Mouse (Mus musculus) midbrain, embryonic 16.5 days (tissue): ENCODE measurements around the gene Brd2. TPM values are rescaled to one million over a fixed set of nuclear protein-coding genes. Genes with fewer than 3 reads are reported as not detected.

Source experiments
- ATAC-seq: fragments of 200-750 bp; cut with Nextera tagmentation; 2 replicates; pipeline ENCODE4 v1.8.0; 2017; ENCODE audit warnings: moderate TSS enrichment
- H3K27ac ChIP-seq: fragments of 300-500 bp; sonication (generic); 2 replicates; pipeline ENCODE4 v1.5.1; 2014; ENCODE audit warnings: mild to moderate bottlenecking, low read length, mixed read lengths
- H3K27me3 ChIP-seq: fragments of 300-500 bp; sonication (generic); 2 replicates; pipeline ENCODE4 v1.6.1; 2014; ENCODE audit warnings: low read depth, low read length, mixed read lengths; ENCODE audit not compliant: control insufficient read depth, insufficient read depth
- H3K36me3 ChIP-seq: fragments of 300-500 bp; sonication (generic); 2 replicates; pipeline ENCODE4 v1.6.1; 2014; ENCODE audit warnings: mild to moderate bottlenecking, low read length, moderate library complexity, mixed read lengths; ENCODE audit not compliant: control insufficient read depth, insufficient read depth
- H3K4me1 ChIP-seq: fragments of 300-500 bp; sonication (generic); 2 replicates; pipeline ENCODE4 v1.6.1; 2014; ENCODE audit warnings: mild to moderate bottlenecking, low read length, mixed read lengths; ENCODE audit not compliant: control insufficient read depth, insufficient read depth
- H3K4me2 ChIP-seq: fragments of 300-500 bp; sonication (generic); 2 replicates; pipeline ENCODE4 v1.6.1; 2014; ENCODE audit warnings: mild to moderate bottlenecking, low read length, mixed read lengths
- H3K4me3 ChIP-seq: fragments of 300-500 bp; sonication (generic); 2 replicates; pipeline ENCODE4 v1.5.1; 2014; ENCODE audit warnings: low read depth, mild to moderate bottlenecking, low read length, moderate library complexity, mixed read lengths
- H3K9ac ChIP-seq: fragments of 300-500 bp; sonication (generic); 2 replicates; pipeline ENCODE4 v1.6.1; 2014; ENCODE audit warnings: low read depth, low read length, mixed read lengths
- H3K9me3 ChIP-seq: fragments of 300-500 bp; sonication (generic); replicated peaks from 2 replicates; pipeline ENCODE4 v1.6.1; 2014; ENCODE audit warnings: mild to moderate bottlenecking, low read length, mixed read lengths; ENCODE audit not compliant: control insufficient read depth, poor library complexity, severe bottlenecking
- WGBS: fragments of 180-500 bp; shearing (Covaris S2); extraction: QIAGEN DNeasy Blood & Tissue Kit; methylation state at CpG from one replicate; pipeline ENCODE4 v1.1.7; 2014; 5-methylcytosine and 5-hydroxymethylcytosine counted together
- polyA plus RNA-seq: library from polyadenylated mRNA; unstranded; fragments of >200 nt; fragmentation: Nextera tagmentation; extraction: Ambion mirVana; gene quantifications from 2 replicates; pipeline ENCODE4 v1.2.1, GENCODE M21; 2015

Gene Brd2
- polyA plus RNA-seq, 1 experiment from 2014 or later: 117 TPM

DNA sequence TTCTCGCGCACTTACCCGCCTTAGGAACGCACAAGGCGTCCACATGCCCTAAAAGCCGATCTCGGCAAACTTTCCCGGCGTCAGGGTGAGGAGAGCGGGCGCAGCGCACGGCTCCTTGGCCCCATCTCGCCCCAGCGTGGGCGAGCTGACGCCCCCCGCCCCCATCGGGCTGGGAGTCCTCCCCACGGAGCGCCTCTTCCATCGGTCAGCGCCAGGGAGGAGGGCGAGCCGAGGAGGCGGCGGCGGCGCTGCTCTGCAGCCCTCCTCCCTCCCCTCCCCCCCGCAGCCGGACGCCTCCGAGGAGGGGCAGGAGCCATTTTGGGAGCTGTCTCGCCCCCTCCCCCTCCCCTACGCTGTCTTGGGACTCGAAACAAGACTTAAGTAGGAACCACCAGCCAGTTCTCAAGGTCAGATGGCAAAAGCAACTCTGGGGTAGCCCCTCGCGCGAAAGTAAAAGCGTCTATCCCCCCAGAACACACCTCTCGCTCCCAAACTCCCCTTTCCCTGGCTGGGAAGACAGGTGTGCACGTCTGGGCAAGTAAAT, 2.2 kb downstream of the Brd2 start:
- H3K4me3 ChIP-seq: peak overlapping the region; percentile 88
- H3K4me2 ChIP-seq: peak overlapping the region; percentile 84
- peaks cover 10% of the 10 kb centered on the region for H3K36me3 ChIP-seq
- peak overlapping the region; percentile 99 for H3K9ac ChIP-seq
- peak overlapping the region; percentile 100 for H3K27ac ChIP-seq
- H3K9me3 ChIP-seq: no peaks in the 10 kb centered on the region
- no peaks in the 10 kb centered on the region for H3K27me3 ChIP-seq
- 0 out of 2 replicates have a peak, but pooled peaks have one; percentile 1 for ATAC-seq
- H3K4me1 ChIP-seq: peaks cover 33% of the 10 kb centered on the region
- under 1% methylated on average over 37 of the region's 42 CpGs for WGBS

DNA sequence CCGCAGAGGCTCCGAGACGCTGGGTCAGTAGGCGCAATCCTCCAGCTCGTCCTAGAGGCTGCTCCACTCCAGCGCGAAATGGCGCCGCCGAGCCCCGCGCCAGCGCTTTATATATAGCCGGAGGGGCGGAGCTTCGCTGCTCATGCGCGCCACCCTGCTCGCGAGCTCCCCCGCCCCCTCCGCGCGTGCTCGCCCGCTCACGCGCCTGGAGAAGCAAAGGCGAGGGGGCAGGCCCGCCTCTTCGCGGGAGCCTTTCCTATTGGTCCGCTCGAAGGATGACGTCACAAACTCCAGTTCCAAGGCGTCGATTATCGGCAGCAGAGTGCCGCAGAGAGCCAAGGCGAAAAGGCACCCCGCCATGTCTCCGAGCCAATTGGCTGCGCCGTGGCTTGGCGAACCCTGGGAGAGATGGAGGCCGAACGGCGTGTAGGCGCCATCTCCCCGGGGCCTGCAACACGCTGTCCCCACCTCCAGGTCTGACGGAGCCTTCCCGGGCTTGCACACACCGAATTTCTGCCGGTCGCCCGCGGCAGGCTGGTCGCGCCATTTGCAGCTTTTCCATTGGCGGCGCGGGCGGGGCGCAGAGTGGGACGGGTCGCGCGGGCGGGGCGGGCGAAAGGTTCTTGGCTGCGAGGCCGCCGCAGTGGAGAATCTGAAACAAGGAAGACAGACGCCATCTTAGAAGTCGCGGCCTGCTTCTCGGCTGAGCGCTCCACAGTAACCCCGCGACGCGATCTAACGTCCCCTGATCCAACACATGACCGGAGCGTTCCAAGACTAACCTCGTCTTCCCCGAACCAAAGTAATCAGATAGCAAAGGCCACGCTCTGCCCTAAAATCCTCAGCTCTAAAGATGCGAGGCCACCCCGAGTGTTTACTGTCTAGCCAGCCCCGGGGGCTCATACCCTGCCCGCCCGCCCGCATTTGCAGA, 2.9 kb downstream of the Brd2 start, which contains the start of gene H2-DMa:
H2-DMa (plus strand) TSS at position 293 of the 931 bp plus-strand sequence.
- 0% methylated on average over 96 of the region's 96 CpGs for whole genome bisulfite sequencing
- Histone ChIP-seq H3K36me3 (peaks cover 17% of the 10 kb centered on the region), H3K27me3 (no peaks in the 10 kb centered on the region), H3K9me3 (no peaks in the 10 kb centered on the region), H3K4me1 (peaks cover 32% of the 10 kb centered on the region), H3K9ac (peak within 1 kb of the TSS; percentile 99), H3K27ac (peak within 1 kb of the TSS; percentile 100), H3K4me2 (peak within 1 kb of the TSS; percentile 84), H3K4me3 (peak within 1 kb of the TSS; percentile 88)
- ATAC-seq: peak; percentile 75

GRCm38 (mm10) chr17:34118873-34119248, 3.6 kb downstream of the Brd2 start:
- Histone ChIP-seq H3K27me3 (no peaks in the 10 kb centered on the region), H3K4me1 (peaks cover 26% of the 10 kb centered on the region), H3K9ac (peak overlapping the region; percentile 85), H3K4me2 (peak overlapping the region; percentile 84), H3K27ac (peak overlapping the region; percentile 100), H3K9me3 (no peaks in the 10 kb centered on the region), H3K4me3 (peak overlapping the region; percentile 88), H3K36me3 (peaks cover 23% of the 10 kb centered on the region)
- 0% methylated on average over 38 of the region's 38 CpGs for WGBS
- ATAC-seq: no peak; the same call in 1 of the 2 replicates

- H3K9ac ChIP-seq: peak overlapping the region; percentile 85
- peak overlapping the region; percentile 100 for H3K27ac ChIP-seq
- no peaks in the 10 kb centered on the region for H3K27me3 ChIP-seq
- H3K4me1 ChIP-seq: peaks cover 20% of the 10 kb centered on the region
- H3K36me3 ChIP-seq: peaks cover 29% of the 10 kb centered on the region
- ATAC-seq: no peak
- H3K4me3 ChIP-seq: peak overlapping the region; percentile 88
- peak overlapping the region; percentile 84 for H3K4me2 ChIP-seq
- H3K9me3 ChIP-seq: no peaks in the 10 kb centered on the region
- under 1% methylated on average over 67 of the region's 67 CpGs for WGBS
These were observed 4.1 kb downstream of the Brd2 start for GRCm38 (mm10) chr17:34118113-34118872.

GRCm38 (mm10) chr17:34117421-34118112, 4.9 kb downstream of the Brd2 start:
- peak overlapping the region; percentile 88 for H3K4me3 ChIP-seq
- peak overlapping the region; percentile 84 for H3K4me2 ChIP-seq
- no peaks in the 10 kb centered on the region for H3K9me3 ChIP-seq
- H3K27ac ChIP-seq: peak overlapping the region; percentile 100
- no peak for ATAC-seq
- H3K9ac ChIP-seq: peak overlapping the region; percentile 85
- H3K4me1 ChIP-seq: peaks cover 18% of the 10 kb centered on the region
- peaks cover 36% of the 10 kb centered on the region for H3K36me3 ChIP-seq
- WGBS: 0% methylated on average over 5 of the region's 5 CpGs
- no peaks in the 10 kb centered on the region for H3K27me3 ChIP-seq

DNA sequence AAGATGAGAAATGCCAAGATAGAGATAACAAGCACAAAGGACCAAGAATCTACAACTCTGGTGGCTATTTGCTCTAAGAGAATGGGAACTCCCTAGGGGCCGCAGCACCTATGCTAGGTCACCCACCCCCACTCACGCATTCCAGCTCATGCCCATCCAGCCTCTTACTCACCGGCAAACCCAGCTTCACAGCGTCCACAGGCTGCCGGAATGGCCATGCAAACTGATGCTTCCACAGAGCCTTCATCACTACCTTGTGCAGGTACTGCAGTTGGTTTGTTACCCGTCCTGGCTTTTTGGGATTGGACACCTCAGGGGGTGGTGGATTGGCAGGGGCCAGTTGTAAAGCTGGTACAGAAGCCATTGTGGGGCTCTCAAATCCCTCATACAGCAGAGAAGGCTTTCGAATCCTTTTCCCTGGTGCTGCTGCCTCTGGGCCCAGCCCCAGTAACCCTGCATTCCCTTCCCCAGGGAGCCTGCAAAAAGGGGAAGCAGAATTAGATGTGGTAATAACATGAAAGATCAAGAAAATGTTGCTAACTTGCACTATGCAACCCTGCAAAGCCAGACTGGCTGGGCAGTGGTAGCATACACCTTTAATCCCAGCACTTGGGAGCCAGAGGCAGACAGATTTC, 5.6 kb downstream of the Brd2 start:
- WGBS: 28% methylated on average over 7 of the region's 7 CpGs
- no peak for ATAC-seq
- peak overlapping the region; percentile 88 for H3K4me3 ChIP-seq
- H3K4me2 ChIP-seq: peak overlapping the region; percentile 84
- H3K27me3 ChIP-seq: no peaks in the 10 kb centered on the region
- H3K9ac ChIP-seq: peak overlapping the region; percentile 56
- no peak overlapping the region for H3K27ac ChIP-seq
- H3K4me1 ChIP-seq: peaks cover 18% of the 10 kb centered on the region
- no peaks in the 10 kb centered on the region for H3K9me3 ChIP-seq
- peaks cover 44% of the 10 kb centered on the region for H3K36me3 ChIP-seq

- H3K4me1 ChIP-seq: peaks cover 18% of the 10 kb centered on the region
- 90% methylated on average over 7 of the region's 7 CpGs for WGBS
- no peak overlapping the region for H3K27ac ChIP-seq
- no peaks in the 10 kb centered on the region for H3K27me3 ChIP-seq
- no peak overlapping the region for H3K4me3 ChIP-seq
- H3K36me3 ChIP-seq: peaks cover 53% of the 10 kb centered on the region
- H3K9me3 ChIP-seq: no peaks in the 10 kb centered on the region
- H3K9ac ChIP-seq: no peak overlapping the region
- no peak overlapping the region for H3K4me2 ChIP-seq
- ATAC-seq: no peak
These were observed 8.3 kb downstream of the Brd2 start for GRCm38 (mm10) chr17:34114114-34114513.

- Histone ChIP-seq H3K27ac (0 out of 2 replicates have a peak overlapping the region, but pooled peaks have one; percentile 18), H3K27me3 (no peaks in the 10 kb centered on the region), H3K9me3 (no peaks in the 10 kb centered on the region), H3K36me3 (peaks cover 44% of the 10 kb centered on the region), H3K9ac (no peak overlapping the region), H3K4me2 (no peak overlapping the region), H3K4me1 (0 out of 2 replicates have a peak, but pooled peaks cover 5% of the 10 kb centered on the region), H3K4me3 (no peak overlapping the region)
- ATAC-seq: no peak
- WGBS: 63% methylated on average over 8 of the region's 8 CpGs
These were observed 12.1 kb downstream of the Brd2 start for GRCm38 (mm10) chr17:34110309-34110708.
